Comparison of ENCODE assay signal across 12 mouse cellular contexts in genomic region chr1:37691179-37691578, GRCm38 (mm10). TPM values are rescaled to one million over a fixed set of nuclear protein-coding genes. Genes with fewer than 3 reads are reported as not detected.
DNase-seq lines count a peak whose midpoint lies in the region; ATAC-seq lines count a peak whose summit lies in the region.
"Had no signal": no experiment of that assay in that cellular context is flagged by ENCODE, and none has a peak within 500 bp of the region (broad histone marks: within the 10 kb centered on the region; RNA-seq: fewer than 3 reads in every experiment).

No protein-coding gene starts in this region.

- H3K4me1 ChIP-seq in kidney, embryonic 15.5 days, result peaks cover 13% of the 10 kb centered on the region
- peaks cover 9% of the 10 kb centered on the region for H3K4me1 ChIP-seq in forebrain, embryonic 13.5 days
- H3K4me1 ChIP-seq in limb, embryonic 10.5 days, result peaks cover 14% of the 10 kb centered on the region
- H3K4me1 ChIP-seq: embryonic facial prominence, embryonic 15.5 days had no signal

- H3K9me3 ChIP-seq in kidney, embryonic 15.5 days (replicated peaks), result no peaks in the 10 kb centered on the region
- no peaks in the 10 kb centered on the region for H3K9me3 ChIP-seq in forebrain, embryonic 13.5 days (replicated peaks)
- no peaks in the 10 kb centered on the region for H3K9me3 ChIP-seq in limb, embryonic 10.5 days (replicated peaks)
- H3K9me3 ChIP-seq: embryonic facial prominence, embryonic 15.5 days; hindbrain, embryonic 12.5 days; midbrain, embryonic 10.5 days had no signal

- H3K36me3 ChIP-seq in kidney, embryonic 15.5 days, result no peaks in the 10 kb centered on the region
- no peaks in the 10 kb centered on the region for H3K36me3 ChIP-seq in forebrain, embryonic 13.5 days (ENCODE audit: poor library complexity, severe bottlenecking)
- no peaks in the 10 kb centered on the region for H3K36me3 ChIP-seq in limb, embryonic 10.5 days
- H3K36me3 ChIP-seq: embryonic facial prominence, embryonic 15.5 days; hindbrain, embryonic 12.5 days; midbrain, embryonic 10.5 days had no signal

- peak; percentile 13 for DNase-seq in kidney, adult 9 months
- DNase-seq in ZHBTc4 (ENCODE audit: low read depth, low spot score), result peak; percentile 88
- peak; percentile 81 for DNase-seq in lung, postnatal 10 days
- DNase-seq in thymus, postnatal 10 days (ENCODE audit: low spot score in 2 of 2), result peak; percentile 71 to 77
- DNase-seq in limb, embryonic 10.5 days (ENCODE audit: low spot score), result no peak
- DNase-seq in left cerebral cortex, postnatal 4 days, result no peak
- DNase-seq: gastrocnemius, postnatal 14 days had no signal

- H3K4me3 ChIP-seq in kidney, embryonic 15.5 days (replicated peaks), result no peak overlapping the region
- no peak overlapping the region for H3K4me3 ChIP-seq in forebrain, embryonic 13.5 days
- no peak overlapping the region for H3K4me3 ChIP-seq in limb, embryonic 10.5 days
- H3K4me3 ChIP-seq: embryonic facial prominence, embryonic 15.5 days; hindbrain, embryonic 12.5 days; midbrain, embryonic 10.5 days had no signal

- no peak overlapping the region for H3K27ac ChIP-seq in kidney, embryonic 15.5 days
- no peak overlapping the region for H3K27ac ChIP-seq in forebrain, embryonic 13.5 days
- H3K27ac ChIP-seq in limb, embryonic 10.5 days, result no peak overlapping the region
- H3K27ac ChIP-seq: embryonic facial prominence, embryonic 15.5 days; hindbrain, embryonic 12.5 days; midbrain, embryonic 10.5 days had no signal

- ATAC-seq in kidney, embryonic 15.5 days (replicated peaks; ENCODE audit: low FRiP score), result no peak
- no peak for ATAC-seq in forebrain, embryonic 13.5 days

- intact Hi-C loops in left cerebral cortex, postnatal 4 days (cut with DNase I), result no loop called here

- H3K27me3 ChIP-seq in kidney, embryonic 15.5 days, result no peaks in the 10 kb centered on the region
- no peaks in the 10 kb centered on the region for H3K27me3 ChIP-seq in forebrain, embryonic 13.5 days
- no peaks in the 10 kb centered on the region for H3K27me3 ChIP-seq in limb, embryonic 10.5 days (ENCODE audit: low read depth, poor library complexity, severe bottlenecking)
- H3K27me3 ChIP-seq: embryonic facial prominence, embryonic 15.5 days; hindbrain, embryonic 12.5 days had no signal

- 41% methylated on average over 8 of the region's 8 CpGs for WGBS in kidney, embryonic 15.5 days
- WGBS in forebrain, embryonic 13.5 days, result 48% methylated on average over 8 of the region's 8 CpGs
- 39% methylated on average over 8 of the region's 8 CpGs for WGBS in limb, embryonic 10.5 days

- H3K9ac ChIP-seq in kidney, embryonic 15.5 days, result no peak overlapping the region
- no peak overlapping the region for H3K9ac ChIP-seq in forebrain, embryonic 13.5 days
- H3K9ac ChIP-seq: embryonic facial prominence, embryonic 15.5 days; hindbrain, embryonic 12.5 days had no signal

- no peak overlapping the region for H3K4me2 ChIP-seq in kidney, embryonic 15.5 days
- H3K4me2 ChIP-seq in forebrain, embryonic 13.5 days, result no peak overlapping the region
- H3K4me2 ChIP-seq: embryonic facial prominence, embryonic 15.5 days; hindbrain, embryonic 12.5 days had no signal

RNA-seq across cellular contexts. Expression of gene 2010300C02Rik, which starts 28.7 kb away (rescaled TPM):
- polyA plus RNA-seq in kidney, embryonic 15.5 days (2015; fragmentation: Nextera tagmentation; extraction: Ambion mirVana), result 2.2 and 2.3 TPM in 2 replicates
- 0.62 and 1.4 TPM in 2 replicates for polyA plus RNA-seq in forebrain, embryonic 13.5 days (2015; fragmentation: Nextera tagmentation; extraction: Ambion mirVana)
- 0.66 and 1.2 TPM in 2 replicates for polyA plus RNA-seq in limb, embryonic 10.5 days (2016; fragmentation: Nextera tagmentation; extraction: Ambion mirVana)
- 10 to 100 TPM; 24.8 to 30.1 TPM for total RNA-seq in left cerebral cortex, postnatal 4 days (2021)

Comparison
In these comparisons a context has a peak if more than half of its experiments do, and no peak if none do; other contexts are left out.
1. DNase-seq: peak in kidney, adult 9 months (single experiment), ZHBTc4 (single experiment), lung, postnatal 10 days (single experiment) and thymus, postnatal 10 days (2 of 2); none in limb, embryonic 10.5 days (single experiment) and left cerebral cortex, postnatal 4 days (single experiment).